Mouse (Mus musculus) forebrain, embryonic 13.5 days (tissue): Measurements from ENCODE around the gene Calu. TPM values are rescaled to one million over a fixed set of nuclear protein-coding genes. Genes with fewer than 3 reads are reported as not detected.

ENCODE experiments used
- ATAC-seq: fragments of 200-750 bp; cut with Nextera tagmentation; 2 replicates; pipeline ENCODE4 v1.8.0; 2017
- H3K27ac ChIP-seq: fragments of 300-500 bp; sonication (generic); 2 replicates; pipeline ENCODE4 v1.5.1; 2015; ENCODE audit warnings: inconsistent platforms, mild to moderate bottlenecking, moderate library complexity
- H3K27me3 ChIP-seq: fragments of 300-500 bp; sonication (generic); 2 replicates; pipeline ENCODE4 v1.6.1; 2015; ENCODE audit warnings: mild to moderate bottlenecking, inconsistent platforms
- H3K36me3 ChIP-seq: fragments of 300-500 bp; sonication (generic); 2 replicates; pipeline ENCODE4 v1.6.1; 2015; ENCODE audit warnings: mild to moderate bottlenecking, inconsistent platforms; ENCODE audit not compliant: poor library complexity, severe bottlenecking
- H3K4me1 ChIP-seq: fragments of 300-500 bp; sonication (generic); 2 replicates; pipeline ENCODE4 v1.6.1; 2015; ENCODE audit warnings: inconsistent platforms
- H3K4me2 ChIP-seq: fragments of 300-500 bp; sonication (generic); 2 replicates; pipeline ENCODE4 v1.6.1; 2015; ENCODE audit warnings: inconsistent platforms, mild to moderate bottlenecking, moderate library complexity
- H3K4me3 ChIP-seq: fragments of 300-500 bp; sonication (generic); 2 replicates; pipeline ENCODE4 v1.5.1; 2015; ENCODE audit warnings: mild to moderate bottlenecking, inconsistent platforms
- H3K9ac ChIP-seq: fragments of 300-500 bp; sonication (generic); 2 replicates; pipeline ENCODE4 v1.6.1; 2015; ENCODE audit warnings: mild to moderate bottlenecking, inconsistent platforms
- H3K9me3 ChIP-seq: fragments of 300-500 bp; sonication (generic); replicated peaks from 2 replicates; pipeline ENCODE4 v1.6.1; 2016; ENCODE audit warnings: inconsistent platforms
- WGBS: fragments of 180-500 bp; shearing (Covaris S2); methylation state at CpG from one replicate; pipeline ENCODE4 v1.1.7; 2015; 5-methylcytosine and 5-hydroxymethylcytosine counted together
- microRNA-seq: library from miRNA; unstranded; fragments of <30 nt; microRNA quantifications from one replicate; pipeline ENCODE4, GENCODE M21; 2016
- polyA plus RNA-seq: library from polyadenylated mRNA; unstranded; fragments of >200 nt; fragmentation: Nextera tagmentation; extraction: Ambion mirVana; gene quantifications from 2 replicates; pipeline ENCODE4 v1.2.1, GENCODE M21; 2015

Calu gene
- polyA plus RNA-seq, 1 experiment from 2014 or later: 163 TPM

DNA sequence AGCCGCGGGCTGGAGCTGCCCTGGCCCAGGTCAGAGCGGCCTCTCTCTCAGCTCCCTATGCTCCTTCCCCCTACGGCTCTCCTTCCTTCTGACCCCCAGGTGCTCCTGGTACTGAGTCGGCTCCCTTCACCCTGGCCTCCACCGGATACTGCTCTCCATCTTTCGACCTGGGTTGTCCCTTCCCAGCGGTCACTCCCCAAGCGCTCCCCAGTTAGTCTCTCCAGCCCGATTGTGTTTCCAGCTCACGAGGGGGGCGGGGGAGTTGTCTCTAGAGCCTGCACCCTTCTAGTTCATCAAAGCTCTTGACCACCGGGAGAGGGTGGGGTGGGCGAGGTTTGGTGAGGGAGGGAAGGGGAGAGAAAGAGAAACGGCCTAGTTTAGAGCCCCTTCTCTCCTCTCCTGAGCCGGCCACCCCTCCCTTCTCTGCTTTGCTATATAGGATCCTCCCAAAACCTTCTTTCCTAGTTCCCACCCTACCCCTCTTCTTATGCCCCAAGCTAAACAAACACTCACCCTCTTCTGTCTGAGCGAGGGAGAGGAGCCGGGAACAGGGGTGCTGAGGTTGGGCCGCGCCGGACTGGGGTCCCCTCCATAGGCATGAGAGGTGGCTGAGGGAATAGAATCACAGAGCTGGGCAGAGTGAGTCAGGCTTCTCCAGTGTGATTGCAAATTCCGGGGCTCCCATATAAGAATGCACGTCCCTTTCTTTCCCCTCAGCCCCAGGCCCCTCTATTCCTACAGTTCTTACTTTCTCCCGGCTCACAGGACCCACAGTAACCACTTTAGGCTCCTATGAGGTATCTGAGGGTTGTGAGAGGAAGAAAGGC, 49.1 kb downstream of the Calu start:
- ATAC-seq: peak; percentile 72
- peaks cover 20% of the 10 kb centered on the region for H3K4me1 ChIP-seq
- peak overlapping the region; percentile 81 for H3K4me2 ChIP-seq
- peak overlapping the region; percentile 82 for H3K27ac ChIP-seq
- peak overlapping the region; percentile 84 for H3K9ac ChIP-seq
- H3K36me3 ChIP-seq: peaks cover 17% of the 10 kb centered on the region; the same call in 1 of the 2 replicates
- no peaks in the 10 kb centered on the region for H3K9me3 ChIP-seq
- WGBS: 1% methylated on average over 24 of the region's 24 CpGs
- peak overlapping the region; percentile 70 for H3K4me3 ChIP-seq
- peaks cover 15% of the 10 kb centered on the region; the same call in 1 of the 2 replicates for H3K27me3 ChIP-seq

DNA sequence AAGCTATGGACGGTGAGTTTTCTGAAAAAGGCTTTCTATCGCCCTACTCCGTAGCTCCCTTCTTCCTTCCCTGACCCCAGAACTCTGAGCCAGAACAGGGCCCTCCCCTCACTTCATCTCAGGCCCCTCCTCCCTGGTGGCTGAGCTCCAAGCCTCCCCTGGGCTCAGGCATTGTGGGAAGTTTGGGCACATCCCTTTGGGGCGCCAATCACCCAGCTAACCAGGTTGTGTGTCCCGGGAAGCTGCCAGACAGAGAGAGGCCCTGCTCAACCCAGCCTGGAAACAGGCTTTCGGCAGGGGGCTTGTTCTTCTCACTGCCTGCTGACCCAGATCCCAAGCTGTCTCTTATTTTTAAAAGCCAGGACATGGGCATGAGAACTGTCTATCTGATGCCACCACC, 49.7 kb downstream of the Calu start:
- Histone ChIP-seq H3K27me3 (peaks cover 15% of the 10 kb centered on the region; the same call in 1 of the 2 replicates), H3K4me2 (peak overlapping the region; percentile 81), H3K9ac (peak overlapping the region; percentile 84), H3K36me3 (peaks cover 17% of the 10 kb centered on the region; the same call in 1 of the 2 replicates), H3K4me3 (peak overlapping the region; percentile 70), H3K27ac (peak overlapping the region; percentile 82), H3K4me1 (peaks cover 21% of the 10 kb centered on the region), H3K9me3 (no peaks in the 10 kb centered on the region)
- WGBS: 4% methylated on average over 6 of the region's 6 CpGs
- peak; percentile 69 for ATAC-seq

DNA sequence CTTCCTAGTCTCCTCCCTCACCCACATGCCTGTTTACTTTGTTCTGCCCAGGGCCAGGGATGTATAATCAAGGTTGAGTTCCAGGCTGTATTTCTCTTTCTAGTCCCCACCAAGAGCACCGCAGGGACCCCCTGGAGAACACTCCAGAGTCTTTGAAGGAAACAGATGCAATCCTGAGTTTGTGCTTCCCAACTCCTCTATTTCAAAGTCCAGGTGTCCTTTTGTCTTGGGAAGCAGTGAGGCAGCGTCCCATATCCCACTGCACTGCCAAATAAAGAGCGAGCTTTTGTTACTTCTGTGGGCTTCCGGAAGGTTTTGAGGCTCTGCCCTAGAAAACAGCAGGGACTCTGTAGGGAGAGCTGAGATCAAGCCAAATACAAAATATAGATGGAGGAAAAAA, 52.0 kb downstream of the Calu start:
- H3K4me3 ChIP-seq: no peak overlapping the region
- WGBS: 70% methylated on average over 4 of the region's 4 CpGs

DNA sequence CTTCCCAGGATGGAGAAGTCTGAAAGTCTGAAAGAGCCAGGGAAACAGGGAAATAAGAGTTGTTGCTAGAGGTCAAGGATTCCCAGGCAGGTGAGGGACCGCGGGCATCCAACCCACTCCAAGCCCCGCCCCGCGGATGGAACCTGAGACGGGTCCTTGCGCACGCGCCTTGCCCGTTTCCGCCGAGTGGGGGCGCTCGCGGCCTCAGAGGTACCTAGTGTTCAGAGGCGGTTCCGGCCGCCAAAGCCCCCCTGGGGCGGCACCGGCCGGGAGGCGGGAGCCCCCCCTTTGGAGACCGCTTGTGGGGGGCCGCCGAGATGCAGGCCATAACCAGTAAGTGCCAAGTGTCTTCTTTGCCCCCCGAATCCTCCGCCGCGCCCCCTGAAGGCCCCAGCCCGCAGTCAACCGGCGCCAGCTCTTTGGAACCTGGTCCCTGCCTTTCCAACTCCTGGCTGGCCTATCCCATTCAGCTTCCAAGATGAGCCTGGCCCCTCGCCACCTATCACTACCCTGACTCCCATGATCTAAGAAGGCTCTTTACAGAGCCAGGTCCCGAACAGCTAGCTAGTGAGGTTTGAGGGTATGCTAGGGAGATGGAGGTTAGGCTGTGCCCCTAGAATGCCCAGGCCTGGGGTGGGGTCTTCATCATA, 54.9 kb downstream of the Calu start:
- WGBS: 8% methylated on average over 34 of the region's 34 CpGs
- no peak overlapping the region for H3K9ac ChIP-seq
- H3K4me1 ChIP-seq: peaks cover 7% of the 10 kb centered on the region
- no peaks in the 10 kb centered on the region for H3K9me3 ChIP-seq
- no peak overlapping the region for H3K27ac ChIP-seq
- H3K36me3 ChIP-seq: peaks cover 37% of the 10 kb centered on the region
- H3K4me2 ChIP-seq: peak overlapping the region; percentile 22; the same call in 1 of the 2 replicates
- H3K4me3 ChIP-seq: no peak overlapping the region
- ATAC-seq: no peak
- H3K27me3 ChIP-seq: no peaks in the 10 kb centered on the region

More for the DNA sequence above, 52.0 kb downstream of the Calu start:
- Histone ChIP-seq H3K27ac (no peak overlapping the region), H3K4me2 (no peak overlapping the region), H3K9ac (no peak overlapping the region), H3K9me3 (no peaks in the 10 kb centered on the region), H3K36me3 (peaks cover 17% of the 10 kb centered on the region; the same call in 1 of the 2 replicates), H3K27me3 (peaks cover 7% of the 10 kb centered on the region; the same call in 1 of the 2 replicates), H3K4me1 (peaks cover 25% of the 10 kb centered on the region)
- no peak for ATAC-seq

DNA sequence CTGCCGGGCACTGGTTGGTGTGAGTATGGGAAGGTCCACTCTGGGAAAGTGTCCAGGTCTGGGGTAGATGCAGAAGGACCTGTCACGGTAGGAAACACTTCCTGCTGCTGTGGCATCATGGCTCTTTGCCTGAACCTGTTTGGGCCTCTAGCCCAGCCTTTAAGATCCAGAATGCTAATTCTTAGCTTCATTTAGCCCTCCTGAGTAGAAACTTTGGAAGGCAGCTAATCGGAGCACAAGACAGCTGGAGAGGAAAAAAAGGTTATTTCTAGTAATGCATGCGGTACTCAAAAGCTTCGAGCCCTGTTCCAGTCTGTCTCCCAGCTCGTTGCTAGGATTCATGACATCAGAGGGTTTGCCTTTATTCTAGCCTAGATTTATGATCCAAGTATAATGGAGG, 58.5 kb downstream of the Calu start:
- H3K4me3 ChIP-seq: no peak overlapping the region
- H3K4me1 ChIP-seq: peaks cover 5% of the 10 kb centered on the region; the same call in 1 of the 2 replicates
- ATAC-seq: no peak
- WGBS: 88% methylated on average over 6 of the region's 6 CpGs
- no peak overlapping the region for H3K4me2 ChIP-seq
- H3K27ac ChIP-seq: no peak overlapping the region
- H3K36me3 ChIP-seq: peaks cover 50% of the 10 kb centered on the region
- H3K27me3 ChIP-seq: no peaks in the 10 kb centered on the region
- no peaks in the 10 kb centered on the region for H3K9me3 ChIP-seq
- no peak overlapping the region for H3K9ac ChIP-seq

DNA sequence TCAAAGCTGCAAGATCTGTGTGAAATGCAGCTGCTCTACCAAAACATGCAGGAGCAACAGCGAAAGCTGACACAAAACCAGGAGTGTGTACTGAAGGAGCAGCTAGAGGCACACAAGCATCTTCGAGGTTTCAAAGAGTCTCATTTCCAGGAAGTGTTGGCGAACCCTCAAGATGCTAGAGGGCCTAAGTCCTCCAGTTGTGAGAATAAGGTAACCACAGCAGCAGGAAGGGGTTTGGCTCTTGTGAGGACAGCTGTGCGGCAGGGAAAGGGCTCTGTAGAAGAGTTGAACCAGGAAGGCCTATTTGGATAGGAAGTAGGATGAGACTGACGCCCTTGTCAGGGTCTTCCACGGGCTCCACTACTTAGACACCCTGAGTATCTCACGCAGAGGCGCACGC, 67.6 kb downstream of the Calu start:
- H3K4me3 ChIP-seq: no peak overlapping the region
- H3K27me3 ChIP-seq: no peaks in the 10 kb centered on the region
- no peaks in the 10 kb centered on the region for H3K9me3 ChIP-seq
- H3K4me1 ChIP-seq: no peaks in the 10 kb centered on the region
- 93% methylated on average over 9 of the region's 9 CpGs for WGBS
- H3K4me2 ChIP-seq: no peak overlapping the region
- peaks cover 79% of the 10 kb centered on the region for H3K36me3 ChIP-seq
- ATAC-seq: no peak
- H3K27ac ChIP-seq: no peak overlapping the region
- no peak overlapping the region for H3K9ac ChIP-seq

DNA sequence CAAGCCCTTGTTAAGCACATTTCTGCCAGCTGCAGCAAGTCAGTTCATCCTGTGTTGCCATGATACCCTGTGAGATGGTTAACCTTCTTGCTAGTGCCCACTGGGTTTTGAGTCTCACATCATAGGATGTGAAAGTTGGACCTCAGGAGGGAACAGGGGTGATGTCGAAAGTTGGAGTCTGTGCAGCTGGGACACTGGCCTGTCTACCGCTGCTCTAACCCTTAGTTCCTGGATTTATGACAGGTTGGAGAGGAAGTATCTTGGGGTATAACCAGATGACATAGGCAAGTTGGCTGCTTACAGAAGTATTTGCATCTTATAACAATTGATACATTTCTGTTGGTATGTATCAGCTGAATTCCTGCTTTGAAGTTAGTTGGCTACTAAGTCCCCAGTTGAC, 72.7 kb downstream of the Calu start:
- no peaks in the 10 kb centered on the region for H3K27me3 ChIP-seq
- H3K9me3 ChIP-seq: no peaks in the 10 kb centered on the region
- no peak overlapping the region for H3K9ac ChIP-seq
- 91% methylated on average over 2 of the region's 2 CpGs for WGBS
- H3K4me2 ChIP-seq: no peak overlapping the region
- H3K4me3 ChIP-seq: no peak overlapping the region
- peaks cover 35% of the 10 kb centered on the region for H3K36me3 ChIP-seq
- no peak for ATAC-seq
- H3K4me1 ChIP-seq: no peaks in the 10 kb centered on the region
- no peak overlapping the region for H3K27ac ChIP-seq

DNA sequence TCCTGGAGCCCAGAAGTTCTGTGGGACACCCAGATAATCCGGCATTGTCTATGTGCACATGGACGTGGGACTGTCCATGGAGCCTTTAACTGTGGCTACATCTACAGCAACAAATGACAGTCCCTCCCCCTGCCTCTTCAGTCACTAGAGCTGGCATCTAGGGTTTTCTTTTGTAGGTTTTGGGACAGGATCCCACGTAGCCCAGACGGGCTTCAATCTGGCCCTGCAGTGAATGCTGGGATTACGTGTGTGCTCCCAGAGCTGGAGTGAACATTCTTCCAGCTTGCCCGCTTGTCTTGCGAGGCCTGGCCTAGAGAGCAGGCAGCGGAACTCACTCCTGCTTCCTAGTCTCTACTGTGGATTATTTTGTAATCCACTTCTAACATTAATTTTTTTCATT, 77.2 kb downstream of the Calu start:
- Histone ChIP-seq H3K4me1 (no peaks in the 10 kb centered on the region), H3K4me3 (no peak overlapping the region), H3K9ac (no peak overlapping the region), H3K27me3 (no peaks in the 10 kb centered on the region), H3K27ac (no peak overlapping the region), H3K9me3 (no peaks in the 10 kb centered on the region), H3K36me3 (peaks cover 4% of the 10 kb centered on the region; the same call in 1 of the 2 replicates), H3K4me2 (no peak overlapping the region)
- 78% methylated on average over 8 of the region's 8 CpGs for WGBS
- no peak for ATAC-seq

DNA sequence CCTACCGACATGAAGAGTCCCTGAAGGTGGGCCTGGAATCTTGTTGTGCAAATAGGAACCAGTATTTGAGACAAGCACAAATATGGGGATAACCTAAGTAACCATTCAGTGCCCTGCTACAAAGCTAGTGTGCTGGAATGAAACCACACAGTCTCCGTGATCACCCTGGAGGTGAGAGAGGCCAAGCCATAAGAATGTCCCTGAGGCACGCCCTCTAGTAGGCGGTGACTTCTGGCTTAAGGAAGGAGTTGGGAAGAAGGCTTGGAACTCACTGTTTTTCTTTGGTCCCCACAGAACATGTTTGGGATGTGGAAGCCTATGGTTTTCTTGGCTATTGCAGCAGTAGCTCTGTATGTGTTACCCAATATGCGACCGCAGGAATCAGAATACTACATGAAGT, 78.5 kb downstream of the Calu start:
- Histone ChIP-seq H3K27ac (no peak overlapping the region), H3K9me3 (no peaks in the 10 kb centered on the region), H3K4me1 (0 out of 2 replicates have a peak, but pooled peaks cover under 1% of the 10 kb centered on the region), H3K27me3 (peaks cover 9% of the 10 kb centered on the region; the same call in 1 of the 2 replicates), H3K4me2 (no peak overlapping the region), H3K4me3 (no peak overlapping the region), H3K9ac (no peak overlapping the region), H3K36me3 (no peaks in the 10 kb centered on the region)
- no peak for ATAC-seq
- WGBS: 84% methylated on average over 6 of the region's 6 CpGs

Small RNA genes lying within 50 kb of the gene (microRNA-seq; reads per million reads assigned to microRNA genes)
- not detected for gene Gm26220
- not detected for gene Gm44354

Other genes starting within 250 kb of the Calu start
- 46.9 and 48.8 TPM in 2 replicates for gene Rbm28, start 183.1 kb upstream of the Calu start, polyA plus RNA-seq
- 1.5 and 1.8 TPM in 2 replicates for gene Prrt4, start 168.5 kb upstream of the Calu start, polyA plus RNA-seq
- 37.6 and 39.2 TPM in 2 replicates for gene Impdh1, start 131.7 kb upstream of the Calu start, polyA plus RNA-seq
- 38.3 and 38.6 TPM in 2 replicates for gene Hilpda, start 75.6 kb upstream of the Calu start, polyA plus RNA-seq
- 0.67 and 0.75 TPM in 2 replicates for gene Fam71f2, start 68.5 kb upstream of the Calu start, polyA plus RNA-seq
- not detected in 2 replicates for gene Fam71f1, start 28.9 kb upstream of the Calu start, polyA plus RNA-seq
- gene Opn1sw, start 40.4 kb downstream of the Calu start, polyA plus RNA-seq: 0.44 TPM in 2 replicates
- 34.3 and 37.0 TPM in 2 replicates for gene Ccdc136, start 48.2 kb downstream of the Calu start, polyA plus RNA-seq
- 1.5 and 1.6 TPM in 2 replicates for gene Flnc, start 85.2 kb downstream of the Calu start, polyA plus RNA-seq
- 289 and 294 TPM in 2 replicates for gene Atp6v1f, start 119.6 kb downstream of the Calu start, polyA plus RNA-seq
- 0.41 and 0.45 TPM in 2 replicates for gene Atp6v1fnb, start 123.4 kb downstream of the Calu start, polyA plus RNA-seq
- 6.3 and 8.0 TPM in 2 replicates for gene Kcp, start 159.9 kb downstream of the Calu start, polyA plus RNA-seq
- gene Irf5, start 178.6 kb downstream of the Calu start, polyA plus RNA-seq: 1.0 and 1.2 TPM in 2 replicates